9 mouse cellular contexts compared by ENCODE assay signal in the genomic region with DNA sequence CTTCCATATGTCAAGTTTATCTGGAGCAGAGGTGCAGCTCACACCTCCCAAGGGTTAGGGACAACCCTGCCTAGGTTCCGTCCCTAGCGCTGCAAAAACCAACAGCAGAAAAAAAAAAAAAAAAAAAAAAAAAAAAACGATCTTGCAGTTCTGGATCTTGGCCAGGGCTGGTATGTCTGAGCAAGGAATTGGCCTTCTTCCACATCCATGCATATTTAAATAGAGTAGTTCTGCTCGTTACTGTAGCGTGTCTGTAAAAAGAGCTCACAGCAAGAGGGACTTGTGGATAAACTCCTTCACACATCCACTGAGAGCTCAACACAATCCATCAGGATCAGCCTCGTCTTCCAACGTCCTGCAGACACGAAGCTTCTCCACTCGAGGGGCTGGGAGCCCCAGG.
DNase-seq lines count a peak whose midpoint lies in the region; ATAC-seq and TF ChIP-seq lines count a peak whose summit lies in the region.
"Had no signal": no experiment of that assay in that cellular context is flagged by ENCODE, and none has a peak within 500 bp of the region (broad histone marks: within the 10 kb centered on the region; RNA-seq: fewer than 3 reads in every experiment).

No protein-coding gene starts in this region.

- no peak overlapping the region for H3K4me3 ChIP-seq in heart, postnatal 0 days (ENCODE audit: low read depth, low read length)
- no peak overlapping the region for H3K4me3 ChIP-seq in heart, embryonic 10.5 days
- no peak overlapping the region for H3K4me3 ChIP-seq in stomach, embryonic 15.5 days (replicated peaks)
- no peak overlapping the region for H3K4me3 ChIP-seq in stomach, postnatal 0 days (ENCODE audit: low read depth, low read length)
- H3K4me3 ChIP-seq in kidney, embryonic 16.5 days (ENCODE audit: low read length), result no peak overlapping the region
- H3K4me3 ChIP-seq in liver, embryonic 11.5 days (ENCODE audit: low read depth, low read length), result no peak overlapping the region

- H3K9ac ChIP-seq in heart, postnatal 0 days (replicated peaks; ENCODE audit: low read depth, low read length), result no peak overlapping the region
- no peak overlapping the region for H3K9ac ChIP-seq in stomach, embryonic 15.5 days
- H3K9ac ChIP-seq in stomach, postnatal 0 days (ENCODE audit: low read length), result no peak overlapping the region
- 0 out of 2 replicates have a peak overlapping the region, but pooled peaks have one; percentile 13 for H3K9ac ChIP-seq in kidney, embryonic 16.5 days (replicated peaks; ENCODE audit: low read length)
- no peak overlapping the region for H3K9ac ChIP-seq in liver, embryonic 11.5 days (ENCODE audit: low read depth, low read length)

- TF ChIP-seq CTCF in heart, postnatal 0 days (IDR thresholded peaks at IDR 0.05; ENCODE audit: low read depth), result no peak
- TF ChIP-seq CTCF in stomach, postnatal 0 days (IDR thresholded peaks at IDR 0.05; ENCODE audit: low read depth), result no peak

- peaks cover 13% of the 10 kb centered on the region for H3K4me1 ChIP-seq in heart, postnatal 0 days (ENCODE audit: control insufficient read depth, insufficient read depth)
- H3K4me1 ChIP-seq in heart, embryonic 10.5 days, result peaks cover 18% of the 10 kb centered on the region
- peaks cover 29% of the 10 kb centered on the region for H3K4me1 ChIP-seq in stomach, embryonic 15.5 days
- H3K4me1 ChIP-seq in stomach, postnatal 0 days (replicated peaks; ENCODE audit: control insufficient read depth, insufficient read depth), result peaks cover 3% of the 10 kb centered on the region; the same call in 1 of the 2 replicates
- H3K4me1 ChIP-seq in kidney, embryonic 16.5 days (ENCODE audit: insufficient read depth, low read length), result peaks cover 22% of the 10 kb centered on the region
- peaks cover 7% of the 10 kb centered on the region; the same call in 1 of the 2 replicates for H3K4me1 ChIP-seq in liver, embryonic 11.5 days (replicated peaks; ENCODE audit: control insufficient read depth, insufficient read depth, low read length)

- no peaks in the 10 kb centered on the region for H3K27me3 ChIP-seq in heart, postnatal 0 days (ENCODE audit: control insufficient read depth, insufficient read depth, low read length)
- H3K27me3 ChIP-seq in heart, embryonic 10.5 days (ENCODE audit: insufficient read depth, poor library complexity, severe bottlenecking), result peaks cover 20% of the 10 kb centered on the region
- H3K27me3 ChIP-seq in stomach, embryonic 15.5 days (replicated peaks), result no peaks in the 10 kb centered on the region
- H3K27me3 ChIP-seq in stomach, postnatal 0 days (ENCODE audit: control insufficient read depth, insufficient read depth, low read length), result no peaks in the 10 kb centered on the region
- no peaks in the 10 kb centered on the region for H3K27me3 ChIP-seq in kidney, embryonic 16.5 days (ENCODE audit: insufficient read depth, low read length)
- H3K27me3 ChIP-seq in liver, embryonic 11.5 days (replicated peaks; ENCODE audit: control insufficient read depth, insufficient read depth, low read length), result no peaks in the 10 kb centered on the region

- DNase-seq in heart, postnatal 0 days (ENCODE audit: low spot score), result peak; percentile 57
- DNase-seq in heart, embryonic 10.5 days (ENCODE audit: low spot score), result no peak
- DNase-seq in stomach, postnatal 0 days (ENCODE audit: low spot score), result no peak
- no peak for DNase-seq in embryo, embryonic 10.5 days (ENCODE audit: low spot score)
- no peak for DNase-seq in thymus, postnatal 14 days
- no peak for DNase-seq in liver, embryonic 11.5 days (ENCODE audit: low spot score)
- DNase-seq: heart, postnatal 10 days had no signal

- no peaks in the 10 kb centered on the region for H3K36me3 ChIP-seq in heart, postnatal 0 days (replicated peaks; ENCODE audit: control insufficient read depth, insufficient read depth, low read length)
- no peaks in the 10 kb centered on the region for H3K36me3 ChIP-seq in heart, embryonic 10.5 days
- H3K36me3 ChIP-seq in stomach, embryonic 15.5 days, result no peaks in the 10 kb centered on the region
- no peaks in the 10 kb centered on the region for H3K36me3 ChIP-seq in stomach, postnatal 0 days (ENCODE audit: control insufficient read depth, insufficient read depth, low read length)
- no peaks in the 10 kb centered on the region for H3K36me3 ChIP-seq in kidney, embryonic 16.5 days (ENCODE audit: insufficient read depth, low read length)
- H3K36me3 ChIP-seq in liver, embryonic 11.5 days (ENCODE audit: control insufficient read depth, insufficient read depth, low read length), result no peaks in the 10 kb centered on the region

- no peaks in the 10 kb centered on the region for H3K9me3 ChIP-seq in heart, postnatal 0 days (replicated peaks; ENCODE audit: control insufficient read depth, low read length)
- H3K9me3 ChIP-seq in heart, embryonic 10.5 days, result no peaks in the 10 kb centered on the region
- no peaks in the 10 kb centered on the region for H3K9me3 ChIP-seq in stomach, embryonic 15.5 days
- no peaks in the 10 kb centered on the region for H3K9me3 ChIP-seq in stomach, postnatal 0 days (ENCODE audit: control insufficient read depth, low read length)
- H3K9me3 ChIP-seq in kidney, embryonic 16.5 days (ENCODE audit: low read length), result no peaks in the 10 kb centered on the region
- no peaks in the 10 kb centered on the region for H3K9me3 ChIP-seq in liver, embryonic 11.5 days (ENCODE audit: control insufficient read depth, low read length)

- no peak overlapping the region for H3K4me2 ChIP-seq in heart, postnatal 0 days (ENCODE audit: low read depth, low read length)
- H3K4me2 ChIP-seq in stomach, embryonic 15.5 days, result 0 out of 2 replicates have a peak overlapping the region, but pooled peaks have one; percentile 14
- H3K4me2 ChIP-seq in stomach, postnatal 0 days (replicated peaks; ENCODE audit: low read depth), result no peak overlapping the region
- H3K4me2 ChIP-seq in kidney, embryonic 16.5 days (replicated peaks; ENCODE audit: low read depth, low read length), result no peak overlapping the region
- H3K4me2 ChIP-seq in liver, embryonic 11.5 days, result no peak overlapping the region

- 18% methylated on average over 9 of the region's 9 CpGs for WGBS in heart, postnatal 0 days
- WGBS in heart, embryonic 10.5 days, result 47% methylated on average over 9 of the region's 9 CpGs
- 30% methylated on average over 9 of the region's 9 CpGs for WGBS in stomach, embryonic 15.5 days
- 21% methylated on average over 9 of the region's 9 CpGs for WGBS in stomach, postnatal 0 days
- WGBS in kidney, embryonic 16.5 days, result 52% methylated on average over 9 of the region's 9 CpGs
- 50% methylated on average over 9 of the region's 9 CpGs for WGBS in liver, embryonic 11.5 days

- H3K27ac ChIP-seq in heart, postnatal 0 days (ENCODE audit: low read depth), result no peak overlapping the region
- no peak overlapping the region for H3K27ac ChIP-seq in heart, embryonic 10.5 days
- 0 out of 2 replicates have a peak overlapping the region, but pooled peaks have one; percentile 33 for H3K27ac ChIP-seq in stomach, embryonic 15.5 days
- H3K27ac ChIP-seq in stomach, postnatal 0 days (replicated peaks), result no peak overlapping the region
- peak overlapping the region; percentile 41; the same call in 1 of the 2 replicates for H3K27ac ChIP-seq in kidney, embryonic 16.5 days (ENCODE audit: low read length)
- no peak overlapping the region for H3K27ac ChIP-seq in liver, embryonic 11.5 days (ENCODE audit: low read depth, low read length)

- no peak for ATAC-seq in heart, postnatal 0 days (ENCODE audit: insufficient read depth, low read depth)
- no peak for ATAC-seq in stomach, embryonic 15.5 days (ENCODE audit: insufficient read depth, low FRiP score, low read depth)
- ATAC-seq in stomach, postnatal 0 days (ENCODE audit: low FRiP score, low TSS enrichment), result no peak
- no peak for ATAC-seq in kidney, embryonic 16.5 days (ENCODE audit: low FRiP score, low TSS enrichment)
- ATAC-seq in liver, embryonic 11.5 days (replicated peaks; ENCODE audit: low FRiP score), result no peak

- TF ChIP-seq EP300 in heart, postnatal 0 days (IDR thresholded peaks at IDR 0.05; ENCODE audit: low read depth), result no peak
- TF ChIP-seq EP300 in stomach, postnatal 0 days (optimal IDR thresholded peaks at IDR 0.05), result no peak

Comparison
In these comparisons a context has a peak if more than half of its experiments do, and no peak if none do; other contexts are left out.
1. H3K27ac ChIP-seq: peak in stomach, embryonic 15.5 days (single experiment) and kidney, embryonic 16.5 days (single experiment); none in heart, postnatal 0 days (single experiment), heart, embryonic 10.5 days (single experiment), stomach, postnatal 0 days (single experiment) and liver, embryonic 11.5 days (single experiment).